Mouse (Mus musculus): ENCODE data around the gene Fhl2.

The Fhl2 gene

GRCm38 (mm10) chr1:43196661-43197241, at the start of gene Fhl2:
Gene Fhl2, minus strand, starts transcription at chr1:43196984.
- DNase-seq (ENCODE audit: low read depth, low spot score) = no peak

DNA sequence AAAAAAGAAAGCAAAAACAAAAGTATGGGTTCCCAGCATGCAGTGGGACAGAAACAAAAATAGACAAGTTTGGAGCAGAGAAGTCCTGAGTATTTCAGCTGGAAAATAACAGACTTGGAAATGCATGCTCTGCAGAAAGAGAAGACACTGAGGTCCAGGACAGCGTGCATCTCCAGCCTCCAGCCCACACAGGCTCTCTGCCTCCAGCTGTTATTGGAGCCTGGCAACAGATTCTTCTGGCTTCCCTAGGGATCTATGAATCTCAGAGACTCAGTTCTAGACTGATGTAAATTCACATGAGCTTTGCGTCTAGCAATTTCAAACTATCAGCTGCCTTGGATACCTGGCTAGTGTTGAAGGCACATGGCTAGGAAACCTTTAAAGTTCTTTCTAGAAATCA, 48.2 kb upstream of the Fhl2 start:
- DNase-seq (ENCODE audit: low read depth, low spot score) = peak; percentile 33

- no peak for DNase-seq (ENCODE audit: low read depth, low spot score)
These were observed 44.4 kb upstream of the Fhl2 start for GRCm38 (mm10) chr1:43241208-43241607.

DNA sequence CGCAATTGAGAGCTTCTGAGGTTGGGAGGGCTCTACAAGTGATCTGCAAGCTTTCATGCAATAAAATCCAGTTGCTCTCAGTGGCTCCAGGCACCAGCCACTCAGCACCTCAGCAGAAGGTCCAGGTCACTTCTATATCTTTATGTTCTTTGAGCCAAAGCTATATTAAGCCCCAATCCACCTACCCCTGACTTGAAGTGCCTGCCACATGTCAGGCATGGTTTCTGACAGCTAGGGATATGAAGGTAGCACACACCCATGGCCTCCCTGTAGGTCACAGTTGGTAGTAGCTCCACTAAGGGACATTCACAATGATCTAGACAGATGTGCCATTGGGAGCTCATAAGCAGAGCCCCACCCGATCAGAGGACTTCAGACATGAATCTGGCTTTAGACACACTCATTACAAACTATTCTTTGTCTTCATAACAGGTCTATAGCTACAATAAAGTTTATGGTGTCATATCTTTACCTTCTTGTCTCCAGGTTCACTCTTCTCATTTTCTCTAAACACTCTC, 43.1 kb upstream of the Fhl2 start:
- DNase-seq (ENCODE audit: low read depth, low spot score) = no peak

DNA sequence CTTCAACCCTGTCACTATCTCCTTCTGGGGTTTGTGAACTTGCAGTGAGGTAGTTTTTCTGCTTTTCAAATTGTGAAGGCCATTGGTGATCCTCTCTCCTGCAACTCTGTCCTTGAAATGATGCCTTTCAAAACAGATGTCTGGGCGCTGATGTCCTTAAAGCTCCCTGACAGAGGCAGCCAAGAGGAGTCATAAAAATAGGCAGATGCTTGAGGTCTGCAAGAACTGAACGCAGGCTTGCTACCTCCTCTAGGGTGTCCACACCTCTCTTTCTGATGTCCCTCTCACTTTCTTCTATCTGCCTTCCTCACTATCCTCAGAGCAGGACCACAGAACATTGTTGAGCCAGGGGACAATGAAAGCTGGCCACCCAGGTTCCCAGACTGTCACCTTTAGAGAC, 41.7 kb upstream of the Fhl2 start:
- no peak for DNase-seq (ENCODE audit: low read depth, low spot score)

DNA sequence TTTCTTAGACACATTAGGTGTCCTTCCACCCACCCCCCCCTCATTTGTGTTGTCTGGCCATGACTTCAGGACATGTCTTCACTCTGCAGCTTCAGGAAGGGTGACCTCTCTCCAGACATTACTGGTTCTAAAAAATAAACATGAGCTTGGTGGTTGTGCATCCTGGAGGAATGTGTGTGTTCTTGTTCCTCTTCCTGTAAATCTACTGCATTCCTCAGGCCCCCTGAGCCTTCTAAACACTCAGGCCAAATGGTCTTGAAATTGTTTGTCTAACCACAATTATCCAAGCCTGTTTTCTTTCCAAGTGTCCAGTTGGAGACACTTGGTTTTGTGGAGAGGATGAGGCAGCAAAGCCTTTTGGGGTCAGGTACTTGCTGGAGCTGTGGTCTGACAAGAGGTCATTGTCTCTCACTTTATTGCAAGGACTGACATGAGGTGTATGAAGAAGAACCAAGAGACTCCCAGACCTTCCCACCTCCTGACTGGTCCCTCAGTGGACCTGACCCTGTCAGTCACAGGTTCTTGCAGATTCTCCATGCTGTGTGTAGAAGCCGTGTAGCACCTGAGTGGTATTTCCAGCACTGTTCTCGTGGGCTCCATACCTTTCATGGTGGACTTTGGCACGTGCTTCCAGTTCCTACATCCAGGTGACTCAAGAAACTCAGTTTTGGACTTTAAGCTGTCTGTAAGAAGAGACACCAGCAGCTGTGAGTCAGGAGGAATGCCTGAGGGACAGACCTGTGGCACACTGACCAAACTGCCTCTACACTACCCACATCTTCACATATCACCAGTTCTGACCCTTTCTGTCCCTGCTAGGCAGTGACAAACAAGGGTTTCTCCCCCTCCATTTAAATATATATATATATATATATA, 40.8 kb upstream of the Fhl2 start:
- no peak for DNase-seq (ENCODE audit: low read depth, low spot score)

- DNase-seq (ENCODE audit: low read depth, low spot score) = no peak
These were observed 28.9 kb upstream of the Fhl2 start for GRCm38 (mm10) chr1:43225531-43226151.

GRCm38 (mm10) chr1:43224943-43225342, 28.2 kb upstream of the Fhl2 start:
- DNase-seq (ENCODE audit: low read depth, low spot score) = no peak

- DNase-seq (ENCODE audit: low read depth, low spot score) = no peak
These were observed 27.4 kb upstream of the Fhl2 start for GRCm38 (mm10) chr1:43224171-43224570.

DNA sequence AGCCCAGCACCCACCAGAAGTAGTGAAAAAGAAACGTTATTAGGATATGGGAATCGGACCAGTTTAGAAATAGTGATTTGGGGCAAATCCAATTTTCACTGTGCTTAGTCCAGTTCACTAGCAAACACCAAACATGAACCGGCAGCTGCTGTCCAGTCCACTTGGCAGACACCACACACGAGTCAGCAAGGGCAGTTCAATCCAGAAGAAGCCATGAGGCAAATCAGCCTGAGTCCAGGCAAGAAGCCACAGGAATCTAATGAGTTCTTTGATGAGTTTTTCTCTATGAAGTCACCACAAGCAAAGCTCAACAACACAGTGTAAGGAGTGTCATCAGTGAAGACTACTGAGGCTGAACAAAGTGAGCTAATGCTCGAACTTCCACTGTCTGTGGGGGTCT, 26.3 kb upstream of the Fhl2 start:
- DNase-seq (ENCODE audit: low read depth, low spot score) = no peak

DNA sequence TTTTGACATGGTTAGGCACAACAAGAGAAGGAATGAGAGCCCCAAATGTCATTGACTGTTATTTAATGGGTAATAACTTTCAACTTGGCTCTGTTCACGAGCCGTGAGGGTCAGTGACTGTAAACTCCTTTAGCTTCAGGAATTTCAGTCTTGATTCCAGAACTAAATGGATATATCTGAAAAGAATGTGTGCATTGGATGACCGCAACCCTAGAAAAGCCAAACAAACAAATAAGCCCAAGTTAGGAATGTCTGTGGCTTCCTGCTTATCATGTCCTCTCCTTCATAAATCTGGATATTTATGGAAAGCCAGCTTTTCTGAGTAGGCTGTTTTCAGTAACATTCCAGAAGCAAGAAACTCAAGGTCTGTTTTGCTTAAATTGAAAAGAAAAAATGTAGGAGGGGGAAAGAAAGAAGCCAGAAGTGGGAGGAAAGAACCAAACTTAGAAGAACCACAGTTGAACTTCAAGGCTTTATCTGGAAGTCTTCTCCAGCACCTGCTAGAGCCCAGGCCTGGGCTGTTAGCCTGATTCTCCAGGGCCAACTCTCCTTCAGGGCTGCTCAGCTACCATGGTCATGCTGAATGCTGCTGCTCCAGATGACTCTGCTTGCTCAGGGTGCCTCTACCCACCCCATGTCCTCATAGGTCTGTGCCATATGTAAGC, 21.4 kb upstream of the Fhl2 start:
- DNase-seq (ENCODE audit: low read depth, low spot score) = peak; percentile 68

DNA sequence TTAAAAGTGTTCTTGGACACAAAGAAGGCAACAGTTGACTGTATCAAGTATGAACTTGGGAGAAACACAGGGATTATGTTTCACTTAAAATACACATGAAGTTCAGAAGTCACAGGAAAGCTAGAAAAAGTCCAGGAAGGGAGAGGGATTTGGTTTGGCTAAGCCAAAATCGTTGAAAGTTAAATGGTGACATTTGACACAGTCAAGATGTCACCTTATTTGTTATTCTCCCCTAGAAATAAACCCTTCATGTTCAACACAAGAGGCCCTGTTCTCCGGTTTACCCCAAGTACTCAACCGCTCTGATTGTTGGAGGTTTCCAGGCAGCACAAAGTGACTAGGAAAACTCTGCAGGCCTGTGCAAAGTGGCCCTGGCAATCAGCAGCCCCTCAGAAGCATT, 18.8 kb upstream of the Fhl2 start:
- DNase-seq (ENCODE audit: low read depth, low spot score) = no peak

GRCm38 (mm10) chr1:43211274-43211673, 14.5 kb upstream of the Fhl2 start:
- no peak for DNase-seq (ENCODE audit: low read depth, low spot score)

DNA sequence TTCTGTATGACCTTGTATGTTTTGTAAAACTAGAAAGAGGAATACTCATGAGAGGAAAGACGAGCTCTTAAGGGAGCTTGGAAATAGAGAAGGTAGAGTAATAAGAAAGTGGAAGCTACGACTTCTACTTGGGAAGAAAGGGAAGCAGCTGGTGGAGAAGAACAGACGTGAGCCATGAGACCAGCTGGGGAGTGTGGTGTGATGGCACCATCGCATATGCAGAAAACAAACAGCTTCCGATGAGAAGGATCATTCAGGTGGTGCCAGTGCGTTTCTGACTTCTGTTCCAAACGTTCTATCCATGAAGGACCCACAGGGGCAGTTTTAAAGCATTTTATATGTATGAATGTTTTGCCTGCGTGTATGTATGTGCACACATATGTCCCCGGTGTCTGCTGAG, 13.5 kb upstream of the Fhl2 start:
- DNase-seq (ENCODE audit: low read depth, low spot score) = peak; percentile 73

DNA sequence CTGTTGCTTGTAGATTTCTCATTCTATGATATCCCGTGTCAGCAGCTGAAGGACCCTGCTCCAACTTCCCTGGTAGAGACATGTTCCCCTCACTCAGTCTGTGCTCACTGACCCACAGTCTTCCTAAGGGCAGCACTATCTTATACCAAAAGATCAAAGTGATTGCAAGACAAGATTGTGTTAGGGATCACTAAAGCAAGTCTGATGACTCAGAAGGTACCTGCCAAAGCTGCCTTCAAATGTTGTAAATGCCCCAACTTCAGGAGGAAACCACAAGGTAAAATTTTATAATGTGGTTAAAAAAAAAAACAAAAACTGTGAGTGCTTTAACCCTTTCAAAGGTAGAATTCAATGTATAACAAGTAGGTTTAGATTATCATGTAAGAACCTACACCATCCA, 10.4 kb upstream of the Fhl2 start:
- DNase-seq (ENCODE audit: low read depth, low spot score) = no peak

DNA sequence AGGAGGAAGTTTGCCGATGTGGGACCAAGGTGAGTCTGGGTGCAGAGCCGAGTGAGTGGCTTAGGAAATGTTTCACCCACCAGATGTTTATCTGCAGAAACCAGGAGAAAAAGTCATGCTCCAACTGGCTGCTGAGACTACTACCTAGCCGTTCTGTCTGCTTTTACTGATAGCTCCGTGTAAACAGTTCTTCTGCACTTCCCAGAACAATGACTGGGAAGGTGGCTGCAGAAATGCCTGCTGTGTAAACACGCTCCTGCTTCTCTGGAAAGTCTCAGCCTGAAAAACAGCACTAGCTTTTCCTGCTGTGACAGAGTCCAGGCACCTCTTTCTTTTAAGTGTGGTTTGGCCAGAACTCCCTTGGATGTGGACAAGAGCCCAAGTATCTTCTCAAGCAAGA, 6.5 kb upstream of the Fhl2 start:
- no peak for DNase-seq (ENCODE audit: low read depth, low spot score)

GRCm38 (mm10) chr1:43202226-43202625, 5.4 kb upstream of the Fhl2 start:
- DNase-seq (ENCODE audit: low read depth, low spot score) = no peak

DNA sequence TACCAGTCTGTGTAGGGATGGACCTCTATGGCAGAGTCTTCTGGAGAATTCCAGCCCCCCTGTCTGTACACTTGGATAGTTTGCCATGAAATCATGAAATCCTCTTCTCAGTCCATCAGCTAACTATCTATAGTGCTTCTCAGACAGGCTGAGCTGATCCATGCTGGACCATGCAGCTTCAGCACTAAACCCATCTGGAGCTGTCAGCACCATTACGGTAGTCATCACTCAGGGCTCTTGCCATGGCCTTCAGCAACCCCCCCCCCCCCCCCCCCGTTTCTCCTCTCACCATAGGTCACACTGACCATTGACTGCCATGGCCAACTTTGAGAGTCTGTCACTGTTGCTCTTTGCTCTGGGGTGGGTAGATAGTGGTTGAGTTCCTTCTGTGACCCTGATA, 5.0 kb upstream of the Fhl2 start:
- DNase-seq (ENCODE audit: low read depth, low spot score) = no peak

DNA sequence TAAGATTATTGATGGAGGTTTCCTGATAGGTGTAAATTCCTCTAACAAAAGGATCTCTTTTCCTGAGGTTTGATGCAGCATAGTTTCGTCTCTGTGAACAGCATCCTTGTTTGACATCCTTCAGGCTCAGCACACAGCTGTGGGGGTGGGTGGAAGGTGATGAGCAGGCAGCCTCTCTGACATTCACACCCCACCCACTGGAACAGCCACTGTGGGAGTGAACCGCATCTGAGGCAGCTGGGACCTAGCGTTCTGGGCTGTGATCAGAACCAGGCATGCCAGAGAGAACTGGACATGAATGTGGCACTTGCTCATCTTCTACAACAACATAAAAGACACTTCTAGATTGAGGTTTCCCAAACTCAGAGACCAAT, 3.1 kb upstream of the Fhl2 start:
- DNase-seq (ENCODE audit: low read depth, low spot score) = peak; percentile 92

- DNase-seq (ENCODE audit: low read depth, low spot score) = peak; percentile 64
These were observed 2.6 kb upstream of the Fhl2 start for GRCm38 (mm10) chr1:43199210-43199866.

DNA sequence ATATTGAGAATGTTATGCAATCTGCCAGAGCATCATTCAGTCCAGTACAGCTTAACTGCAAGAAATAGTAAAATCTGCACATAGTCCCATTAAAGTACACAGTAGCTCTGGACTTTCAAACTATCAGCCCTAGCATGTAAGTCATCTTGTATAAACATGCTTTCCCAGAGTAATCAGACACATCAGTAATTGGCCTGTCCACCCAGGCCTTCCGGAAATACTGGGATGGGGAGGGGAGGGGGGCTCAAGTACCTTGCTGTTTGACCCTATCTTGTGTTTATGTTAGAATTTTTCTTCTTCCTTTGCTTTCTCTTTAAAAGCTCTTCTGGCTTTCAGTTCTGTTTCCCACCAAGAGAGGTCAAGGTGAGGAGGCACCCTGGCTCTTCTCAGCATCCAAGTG, 725 bp downstream of the Fhl2 start:
- DNase-seq (ENCODE audit: low read depth, low spot score) = no peak

DNA sequence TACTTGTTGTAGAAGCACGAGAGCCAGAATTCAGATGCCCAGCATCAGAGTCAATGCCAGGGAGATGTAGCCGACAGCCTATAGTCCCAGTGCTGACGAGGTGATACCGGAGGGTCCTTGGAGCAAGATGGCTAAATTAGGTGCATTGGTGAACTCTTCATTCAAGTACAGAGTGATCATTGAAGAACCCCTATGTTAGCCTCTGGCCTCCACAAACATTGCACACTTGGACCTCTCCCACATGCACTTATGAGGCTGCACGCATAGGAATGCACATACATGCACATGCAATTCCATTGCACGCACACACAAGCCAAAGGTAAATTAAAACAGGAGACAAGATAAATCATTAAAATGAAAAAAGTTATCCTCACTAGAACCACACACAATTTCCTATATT, 3.4 kb downstream of the Fhl2 start:
- DNase-seq (ENCODE audit: low read depth, low spot score) = no peak

Data from brain, adult 2 months (tissue).